Mouse (Mus musculus) ES-Bruce4 (cell line): ENCODE results near the gene Olfr131. TPM values are rescaled to one million over a fixed set of nuclear protein-coding genes. Genes with fewer than 3 reads are reported as not detected.
"Not testable (repeated sequence)": the region's sequence is repeated elsewhere in the genome, so short reads cannot be mapped to it uniquely, and the experiment has no call there.

Source experiments
- H3K27ac ChIP-seq: 2 replicates; pipeline ENCODE4 v1.5.1; 2012; ENCODE audit warnings: low read length, inconsistent platforms; ENCODE audit not compliant: insufficient read depth
- H3K27me3 ChIP-seq: 2 replicates; pipeline ENCODE4 v1.6.1; 2012; ENCODE audit warnings: mild to moderate bottlenecking, low read length, inconsistent platforms; ENCODE audit not compliant: control insufficient read depth, poor library complexity, insufficient read depth, severe bottlenecking
- H3K36me3 ChIP-seq: 2 replicates; pipeline ENCODE4 v1.6.1; 2012; ENCODE audit warnings: inconsistent platforms, mild to moderate bottlenecking, low read length, moderate library complexity; ENCODE audit not compliant: control insufficient read depth, poor library complexity, insufficient read depth, severe bottlenecking
- H3K4me1 ChIP-seq: one replicate; pipeline ENCODE4 v1.8.1; 2011; ENCODE audit warnings: low read length; ENCODE audit not compliant: control insufficient read depth, insufficient read depth
- H3K4me3 ChIP-seq: 2 replicates; pipeline ENCODE4 v1.5.1; 2011; ENCODE audit warnings: low read depth, mild to moderate bottlenecking, low read length
- H3K9ac ChIP-seq: 2 replicates; pipeline ENCODE4 v1.6.1; 2012; ENCODE audit warnings: low read depth, mild to moderate bottlenecking, inconsistent platforms; ENCODE audit not compliant: poor library complexity, severe bottlenecking
- H3K9me3 ChIP-seq: replicated peaks from 2 replicates; pipeline ENCODE4 v1.6.1; 2012; ENCODE audit warnings: mild to moderate bottlenecking, low read length, inconsistent platforms; ENCODE audit not compliant: control insufficient read depth, poor library complexity, insufficient read depth, severe bottlenecking
- CTCF ChIP-seq: IDR thresholded peaks from one replicate; pipeline ENCODE4 v1.8.1; 2011; ENCODE audit warnings: low read depth, low read length
- EP300 ChIP-seq: IDR thresholded peaks from 2 replicates; pipeline ENCODE4 v1.6.1; 2011; ENCODE audit warnings: low read depth, low read length; ENCODE audit not compliant: insufficient read depth
- POLR2A ChIP-seq: IDR thresholded peaks from one replicate; pipeline ENCODE4 v1.8.1; 2011; ENCODE audit warnings: low read length; ENCODE audit not compliant: insufficient read depth
- polyA plus RNA-seq: library from polyadenylated mRNA; stranded (reverse); fragments of >200 nt; gene quantifications from 2 replicates; pipeline ENCODE4 v1.2.4, GENCODE M21; 2011; ENCODE audit warnings: low read depth; ENCODE audit not compliant: missing spikeins, insufficient read depth, insufficient read length

Olfr131 gene
- polyA plus RNA-seq = not detected in 2 replicates

GRCm38 (mm10) chr17:38088593-38088992, at the start of gene Olfr131:
Gene Olfr131, minus strand, starts transcription at chr17:38088693.
- H3K4me3 ChIP-seq = no peak within 1 kb of the TSS
- no peaks in the 10 kb centered on the region for H3K4me1 ChIP-seq
- H3K36me3 ChIP-seq = no peaks in the 10 kb centered on the region
- H3K27ac ChIP-seq = no peak within 1 kb of the TSS
- TF ChIP-seq POLR2A = no peak
- TF ChIP-seq CTCF = no peak
- H3K27me3 ChIP-seq = no peaks in the 10 kb centered on the region
- H3K9me3 ChIP-seq = no peaks in the 10 kb centered on the region
- H3K9ac ChIP-seq = no peak within 1 kb of the TSS

DNA sequence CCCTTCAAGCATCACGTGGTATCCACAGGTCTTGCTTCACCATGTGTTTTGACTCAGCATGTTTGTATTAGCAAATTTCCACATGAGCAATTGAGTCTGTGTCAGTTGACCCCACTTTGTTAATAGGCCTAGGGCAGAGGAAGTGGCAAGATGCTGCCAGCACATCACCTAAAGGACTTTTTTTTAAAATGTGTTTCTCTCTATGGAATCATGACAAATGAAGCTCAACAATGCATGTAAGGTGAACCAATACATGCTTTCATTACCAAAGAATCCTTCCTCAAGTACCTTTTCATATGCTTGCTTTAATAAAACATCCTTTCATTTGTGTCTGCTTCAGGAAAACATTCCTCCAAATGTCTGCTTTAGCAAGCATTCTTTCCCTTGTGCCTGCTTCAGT, 45.9 kb upstream of the Olfr131 start, which contains the start of gene Olfr132:
Gene Olfr132 (minus strand): TSS at position 101 of the 400 bp plus-strand sequence.
- H3K4me1 ChIP-seq = no peaks in the 10 kb centered on the region
- H3K36me3 ChIP-seq = no peaks in the 10 kb centered on the region
- no peak within 1 kb of the TSS for H3K4me3 ChIP-seq
- no peak within 1 kb of the TSS for H3K27ac ChIP-seq
- TF ChIP-seq EP300 = no peak
- TF ChIP-seq POLR2A = no peak
- TF ChIP-seq CTCF = no peak
- H3K9ac ChIP-seq = no peak within 1 kb of the TSS
- no peaks in the 10 kb centered on the region for H3K9me3 ChIP-seq
- no peaks in the 10 kb centered on the region for H3K27me3 ChIP-seq

DNA sequence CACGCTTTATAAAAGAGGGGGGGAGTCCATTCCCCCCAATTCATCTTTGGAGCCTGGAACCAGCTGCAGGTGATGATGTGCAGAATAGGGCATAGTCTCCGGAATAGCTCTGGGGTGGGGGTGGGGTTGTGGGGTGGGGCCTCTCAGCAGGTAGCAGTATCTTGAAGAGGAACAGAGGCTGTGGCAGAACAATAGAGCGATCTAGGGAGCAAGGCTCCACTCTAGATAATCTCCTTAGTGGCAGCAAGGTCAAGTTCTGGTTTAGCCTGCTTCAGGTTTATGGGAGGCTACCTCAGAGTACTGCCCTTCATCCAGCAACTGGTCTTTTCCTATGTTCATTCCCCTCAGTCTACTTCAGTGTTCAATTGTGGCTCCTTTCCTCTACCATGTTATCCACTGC, 36.9 kb upstream of the Olfr131 start:
- H3K27ac ChIP-seq, H3K27me3 ChIP-seq, H3K36me3 ChIP-seq, H3K4me1 ChIP-seq, H3K9ac ChIP-seq, H3K4me3 ChIP-seq: not testable (repeated sequence)
- H3K9me3 ChIP-seq = peaks cover 13% of the 10 kb centered on the region

DNA sequence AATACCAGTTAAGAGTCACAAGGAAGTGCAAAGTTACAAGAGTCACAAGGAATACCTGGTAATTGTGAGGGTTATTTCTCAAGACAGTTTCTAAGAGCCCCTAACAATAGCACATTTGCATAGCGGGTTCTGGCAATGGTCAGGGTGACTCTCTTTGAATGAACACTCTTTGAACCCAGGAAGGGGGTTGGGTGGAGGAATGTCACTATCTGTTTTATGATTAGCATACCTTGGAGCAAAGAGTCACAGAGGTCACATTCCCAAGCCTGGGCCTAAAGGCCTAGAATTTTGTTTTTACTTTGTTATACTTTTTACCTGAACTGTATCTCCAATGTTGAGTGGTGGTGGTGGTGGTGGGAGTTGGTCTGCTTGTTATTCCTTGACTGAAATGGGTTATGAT, 35.7 kb upstream of the Olfr131 start:
- H3K27ac ChIP-seq = peak overlapping the region; percentile 36; the same call in 1 of the 2 replicates
- not testable (repeated sequence) for H3K27me3 ChIP-seq, H3K9ac ChIP-seq, H3K36me3 ChIP-seq, H3K4me3 ChIP-seq, H3K4me1 ChIP-seq
- peaks cover 13% of the 10 kb centered on the region for H3K9me3 ChIP-seq

GRCm38 (mm10) chr17:38082364-38082763, 6.1 kb downstream of the Olfr131 start:
- H3K36me3 ChIP-seq = no peaks in the 10 kb centered on the region
- no peak overlapping the region for H3K4me3 ChIP-seq
- no peak overlapping the region for H3K9ac ChIP-seq
- H3K4me1 ChIP-seq = no peaks in the 10 kb centered on the region
- H3K9me3 ChIP-seq = no peaks in the 10 kb centered on the region
- no peaks in the 10 kb centered on the region for H3K27me3 ChIP-seq
- H3K27ac ChIP-seq = no peak overlapping the region
- TF ChIP-seq EP300 = no peak
- no peak for TF ChIP-seq POLR2A
- TF ChIP-seq CTCF = no peak

DNA sequence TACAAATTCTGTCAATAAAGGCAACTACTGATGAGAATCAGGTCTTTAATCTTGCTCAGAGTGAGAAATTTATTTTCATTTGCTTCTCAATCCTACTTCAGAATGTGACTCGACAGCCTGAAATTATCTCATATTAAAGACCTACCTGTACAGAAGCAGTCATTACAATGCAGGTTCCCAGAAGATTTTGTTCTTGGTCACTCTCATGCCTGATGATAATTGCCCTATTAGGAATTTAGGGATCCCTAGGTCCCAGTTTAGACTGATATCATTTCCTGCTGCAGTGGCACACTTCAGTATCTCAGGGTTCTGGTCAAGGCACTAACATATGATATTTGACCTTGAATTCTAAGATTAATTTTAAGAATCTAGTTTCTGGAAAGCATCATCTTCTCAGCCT, 24.9 kb downstream of the Olfr131 start, which contains the start of gene Olfr130:
Gene Olfr130 (plus strand): TSS at position 301 of the 400 bp plus-strand sequence.
- Histone ChIP-seq H3K9me3 (no peaks in the 10 kb centered on the region), H3K4me3 (no peak within 1 kb of the TSS), H3K27me3 (no peaks in the 10 kb centered on the region), H3K4me1 (no peaks in the 10 kb centered on the region), H3K36me3 (no peaks in the 10 kb centered on the region), H3K9ac (no peak within 1 kb of the TSS), H3K27ac (no peak within 1 kb of the TSS)
- no peak for TF ChIP-seq CTCF
- no peak for TF ChIP-seq EP300
- TF ChIP-seq POLR2A = no peak

GRCm38 (mm10) chr17:38059979-38060378, 28.5 kb downstream of the Olfr131 start, which contains the start of gene Olfr129:
Gene Olfr129, minus strand, starts transcription at chr17:38060079.
- Histone ChIP-seq H3K36me3 (no peaks in the 10 kb centered on the region), H3K9me3 (no peaks in the 10 kb centered on the region), H3K9ac (no peak within 1 kb of the TSS), H3K27ac (no peak within 1 kb of the TSS), H3K27me3 (no peaks in the 10 kb centered on the region), H3K4me3 (no peak within 1 kb of the TSS), H3K4me1 (no peaks in the 10 kb centered on the region)
- TF ChIP-seq EP300 (no peak), CTCF (no peak), POLR2A (no peak)

Other genes starting within 250 kb of the Olfr131 start
- gene Olfr126, start 241.2 kb downstream of the Olfr131 start, polyA plus RNA-seq = not detected in 2 replicates
- 0.46 and 0.50 TPM in 2 replicates for gene Olfr127, start 188.3 kb downstream of the Olfr131 start, polyA plus RNA-seq
- gene Olfr128, start 168.1 kb downstream of the Olfr131 start, polyA plus RNA-seq = not detected in 2 replicates
- not detected in 2 replicates for gene Olfr761, start 135.6 kb downstream of the Olfr131 start, polyA plus RNA-seq
- gene Olfr129, start 28.6 kb downstream of the Olfr131 start, polyA plus RNA-seq = not detected in 2 replicates
- gene Olfr130, start 24.8 kb downstream of the Olfr131 start, polyA plus RNA-seq = not detected in 2 replicates
- gene Olfr132, start 45.8 kb upstream of the Olfr131 start, polyA plus RNA-seq = not detected in 2 replicates
- not detected in 2 replicates for gene Olfr133, start 56.6 kb upstream of the Olfr131 start, polyA plus RNA-seq
- gene Olfr134, start 82.7 kb upstream of the Olfr131 start, polyA plus RNA-seq = not detected in 2 replicates
- gene Olfr135, start 115.6 kb upstream of the Olfr131 start, polyA plus RNA-seq = not detected in 2 replicates
- not detected in 2 replicates for gene Olfr138, start 172.3 kb upstream of the Olfr131 start, polyA plus RNA-seq
- gene Olfr137, start 218.9 kb upstream of the Olfr131 start, polyA plus RNA-seq = not detected in 2 replicates
- gene Olfr136, start 241.1 kb upstream of the Olfr131 start, polyA plus RNA-seq = not detected in 2 replicates